Mouse (Mus musculus) megakaryocyte, embryonic 14.5 days (primary cell): ENCODE data around the gene Acot7.

ENCODE experiments used
- FLI1 ChIP-seq: IDR thresholded peaks from 2 replicates; pipeline ENCODE4 v1.6.1; 2012; ENCODE audit warnings: low read length, inconsistent platforms, mixed read lengths
- GATA1 ChIP-seq: IDR thresholded peaks from 3 replicates; pipeline ENCODE4 v1.6.1; 2012; ENCODE audit warnings: mixed read lengths, low read length, inconsistent platforms, borderline replicate concordance

GRCm38 (mm10) chr4:152190096-152190653 is 12.2 kb downstream of the Acot7 start:
- TF ChIP-seq GATA1 (no peak), FLI1 (no peak)
